Mouse (Mus musculus) midbrain, embryonic 13.5 days (tissue): ENCODE measurements around the gene Dyrk3. TPM values are rescaled to one million over a fixed set of nuclear protein-coding genes. Genes with fewer than 3 reads are reported as not detected.

ENCODE experiments used
- ATAC-seq: fragments of 200-750 bp; cut with Nextera tagmentation; 2 replicates; pipeline ENCODE4 v1.8.0; 2017; ENCODE audit warnings: mild to moderate bottlenecking, moderate TSS enrichment, moderate library complexity
- H3K27ac ChIP-seq: fragments of 300-500 bp; sonication (generic); 2 replicates; pipeline ENCODE4 v1.5.1; 2015; ENCODE audit warnings: inconsistent platforms, mild to moderate bottlenecking, moderate library complexity
- H3K27me3 ChIP-seq: fragments of 300-500 bp; sonication (generic); 2 replicates; pipeline ENCODE4 v1.6.1; 2015; ENCODE audit warnings: mild to moderate bottlenecking, inconsistent platforms
- H3K36me3 ChIP-seq: fragments of 300-500 bp; sonication (generic); 2 replicates; pipeline ENCODE4 v1.6.1; 2015; ENCODE audit warnings: mild to moderate bottlenecking, inconsistent platforms
- H3K4me1 ChIP-seq: fragments of 300-500 bp; sonication (generic); replicated peaks from 2 replicates; pipeline ENCODE4 v1.6.1; 2015; ENCODE audit warnings: inconsistent platforms
- H3K4me2 ChIP-seq: fragments of 300-500 bp; sonication (generic); replicated peaks from 2 replicates; pipeline ENCODE4 v1.6.1; 2015; ENCODE audit warnings: moderate library complexity, mild to moderate bottlenecking, inconsistent platforms
- H3K4me3 ChIP-seq: fragments of 300-500 bp; sonication (generic); replicated peaks from 2 replicates; pipeline ENCODE4 v1.5.1; 2015; ENCODE audit warnings: mild to moderate bottlenecking, inconsistent platforms
- H3K9ac ChIP-seq: fragments of 300-500 bp; sonication (generic); replicated peaks from 2 replicates; pipeline ENCODE4 v1.6.1; 2015; ENCODE audit warnings: mild to moderate bottlenecking, inconsistent platforms
- H3K9me3 ChIP-seq: fragments of 300-500 bp; sonication (generic); 2 replicates; pipeline ENCODE4 v1.6.1; 2016; ENCODE audit warnings: mild to moderate bottlenecking, inconsistent platforms
- WGBS: fragments of 180-500 bp; shearing (Covaris S2); methylation state at CpG from one replicate; pipeline ENCODE4 v1.1.7; 2015; 5-methylcytosine and 5-hydroxymethylcytosine counted together
- polyA plus RNA-seq: library from polyadenylated mRNA; unstranded; fragments of >200 nt; fragmentation: Nextera tagmentation; extraction: Ambion mirVana; gene quantifications from 2 replicates; pipeline ENCODE4 v1.2.1, GENCODE M21; 2015

Dyrk3 gene
- polyA plus RNA-seq, 1 experiment from 2014 or later, result 19.2 TPM

GRCm38 (mm10) chr1:131097700-131098094 lies 40.4 kb downstream of the Dyrk3 start, which contains the start of gene Mapkapk2:
TSS of gene Mapkapk2 (minus strand) at chr1:131097826.
- ATAC-seq, result peak; percentile 96
- Histone ChIP-seq H3K36me3 (no peaks in the 10 kb centered on the region), H3K9ac (peak within 1 kb of the TSS; percentile 95), H3K4me1 (peaks cover 42% of the 10 kb centered on the region), H3K27me3 (no peaks in the 10 kb centered on the region), H3K9me3 (no peaks in the 10 kb centered on the region), H3K27ac (peak within 1 kb of the TSS; percentile 85), H3K4me3 (peak within 1 kb of the TSS; percentile 93), H3K4me2 (peak within 1 kb of the TSS; percentile 74)
- 0% methylated on average over 31 of the region's 32 CpGs for WGBS

- peak overlapping the region; percentile 95 for H3K9ac ChIP-seq
- H3K36me3 ChIP-seq, result no peaks in the 10 kb centered on the region
- H3K9me3 ChIP-seq, result no peaks in the 10 kb centered on the region
- ATAC-seq, result peak; percentile 62
- peak overlapping the region; percentile 93 for H3K4me3 ChIP-seq
- peaks cover 48% of the 10 kb centered on the region for H3K4me1 ChIP-seq
- H3K27me3 ChIP-seq, result no peaks in the 10 kb centered on the region
- H3K27ac ChIP-seq, result peak overlapping the region; percentile 85
- peak overlapping the region; percentile 74 for H3K4me2 ChIP-seq
- under 1% methylated on average over 68 of the region's 98 CpGs for WGBS
Measured at GRCm38 (mm10) chr1:131096803-131097699, 41.1 kb downstream of the Dyrk3 start.

GRCm38 (mm10) chr1:131096132-131096695 lies 41.9 kb downstream of the Dyrk3 start:
- H3K27ac ChIP-seq, result peak overlapping the region; percentile 85
- H3K27me3 ChIP-seq, result no peaks in the 10 kb centered on the region
- no peaks in the 10 kb centered on the region for H3K9me3 ChIP-seq
- H3K4me2 ChIP-seq, result peak overlapping the region; percentile 74
- H3K4me3 ChIP-seq, result peak overlapping the region; percentile 93
- ATAC-seq, result no peak
- H3K4me1 ChIP-seq, result peaks cover 55% of the 10 kb centered on the region
- peak overlapping the region; percentile 95 for H3K9ac ChIP-seq
- 19% methylated on average over 9 of the region's 9 CpGs for whole genome bisulfite sequencing
- no peaks in the 10 kb centered on the region for H3K36me3 ChIP-seq

GRCm38 (mm10) chr1:131095574-131095973 lies 42.6 kb downstream of the Dyrk3 start:
- H3K4me1 ChIP-seq, result peaks cover 61% of the 10 kb centered on the region
- H3K27ac ChIP-seq, result peak overlapping the region; percentile 51; the same call in 1 of the 2 replicates
- 10% methylated on average over 8 of the region's 8 CpGs for WGBS
- H3K4me3 ChIP-seq, result peak overlapping the region; percentile 93
- H3K36me3 ChIP-seq, result no peaks in the 10 kb centered on the region
- peak overlapping the region; percentile 74 for H3K4me2 ChIP-seq
- H3K9me3 ChIP-seq, result no peaks in the 10 kb centered on the region
- no peaks in the 10 kb centered on the region for H3K27me3 ChIP-seq
- peak; percentile 2; the same call in 1 of the 2 replicates for ATAC-seq
- peak overlapping the region; percentile 95; the same call in 1 of the 2 replicates for H3K9ac ChIP-seq

GRCm38 (mm10) chr1:131093889-131094288 lies 44.3 kb downstream of the Dyrk3 start:
- no peak overlapping the region for H3K27ac ChIP-seq
- no peak overlapping the region for H3K4me3 ChIP-seq
- WGBS, result 82% methylated on average over 8 of the region's 8 CpGs
- peaks cover 78% of the 10 kb centered on the region for H3K4me1 ChIP-seq
- no peaks in the 10 kb centered on the region for H3K36me3 ChIP-seq
- no peak overlapping the region for H3K9ac ChIP-seq
- H3K27me3 ChIP-seq, result no peaks in the 10 kb centered on the region
- H3K4me2 ChIP-seq, result peak overlapping the region; percentile 74; the same call in 1 of the 2 replicates
- no peaks in the 10 kb centered on the region for H3K9me3 ChIP-seq
- no peak for ATAC-seq

GRCm38 (mm10) chr1:131092846-131093245 lies 45.3 kb downstream of the Dyrk3 start:
- Histone ChIP-seq H3K27ac (no peak overlapping the region), H3K4me3 (no peak overlapping the region), H3K27me3 (no peaks in the 10 kb centered on the region), H3K9ac (no peak overlapping the region), H3K36me3 (no peaks in the 10 kb centered on the region), H3K4me1 (peaks cover 84% of the 10 kb centered on the region), H3K4me2 (no peak overlapping the region), H3K9me3 (no peaks in the 10 kb centered on the region)
- WGBS, result 94% methylated on average over 3 of the region's 3 CpGs
- no peak for ATAC-seq

GRCm38 (mm10) chr1:131092173-131092572 lies 46.0 kb downstream of the Dyrk3 start:
- peaks cover 91% of the 10 kb centered on the region for H3K4me1 ChIP-seq
- no peaks in the 10 kb centered on the region for H3K27me3 ChIP-seq
- no peaks in the 10 kb centered on the region for H3K36me3 ChIP-seq
- no peak for ATAC-seq
- H3K4me3 ChIP-seq, result no peak overlapping the region
- H3K4me2 ChIP-seq, result no peak overlapping the region
- H3K9ac ChIP-seq, result no peak overlapping the region
- no peaks in the 10 kb centered on the region for H3K9me3 ChIP-seq
- WGBS, result 85% methylated on average over 3 of the region's 3 CpGs
- no peak overlapping the region for H3K27ac ChIP-seq

- WGBS, result 90% methylated on average over 3 of the region's 3 CpGs
- Histone ChIP-seq H3K27ac (no peak overlapping the region), H3K4me2 (no peak overlapping the region), H3K9me3 (no peaks in the 10 kb centered on the region), H3K4me3 (no peak overlapping the region), H3K36me3 (no peaks in the 10 kb centered on the region), H3K27me3 (no peaks in the 10 kb centered on the region), H3K9ac (no peak overlapping the region), H3K4me1 (peaks cover 98% of the 10 kb centered on the region)
- no peak for ATAC-seq
Measured at GRCm38 (mm10) chr1:131091481-131091880, 46.7 kb downstream of the Dyrk3 start.

GRCm38 (mm10) chr1:131090877-131091276 lies 47.3 kb downstream of the Dyrk3 start:
- Histone ChIP-seq H3K9me3 (no peaks in the 10 kb centered on the region), H3K4me1 (peaks cover 98% of the 10 kb centered on the region), H3K27me3 (no peaks in the 10 kb centered on the region), H3K4me3 (no peak overlapping the region), H3K9ac (no peak overlapping the region), H3K27ac (no peak overlapping the region), H3K36me3 (no peaks in the 10 kb centered on the region), H3K4me2 (no peak overlapping the region)
- WGBS, result 77% methylated on average over 4 of the region's 4 CpGs
- ATAC-seq, result no peak

- ATAC-seq, result no peak
Measured at GRCm38 (mm10) chr1:131090261-131090660, 47.9 kb downstream of the Dyrk3 start.

GRCm38 (mm10) chr1:131089525-131090127 lies 48.5 kb downstream of the Dyrk3 start:
- Histone ChIP-seq H3K27me3 (no peaks in the 10 kb centered on the region), H3K9me3 (no peaks in the 10 kb centered on the region), H3K4me3 (no peak overlapping the region), H3K4me1 (peaks cover 98% of the 10 kb centered on the region), H3K9ac (no peak overlapping the region), H3K36me3 (no peaks in the 10 kb centered on the region), H3K4me2 (no peak overlapping the region), H3K27ac (no peak overlapping the region)
- WGBS, result 86% methylated on average over 2 of the region's 2 CpGs
- no peak for ATAC-seq

More at GRCm38 (mm10) chr1:131090261-131090660, 47.9 kb downstream of the Dyrk3 start:
- Histone ChIP-seq H3K4me1 (peaks cover 98% of the 10 kb centered on the region), H3K9ac (no peak overlapping the region), H3K9me3 (no peaks in the 10 kb centered on the region), H3K4me2 (no peak overlapping the region), H3K27ac (no peak overlapping the region), H3K27me3 (no peaks in the 10 kb centered on the region), H3K36me3 (no peaks in the 10 kb centered on the region), H3K4me3 (no peak overlapping the region)
- WGBS, result 92% methylated on average over 5 of the region's 5 CpGs

GRCm38 (mm10) chr1:131088547-131088946 lies 49.6 kb downstream of the Dyrk3 start:
- 37% methylated on average over 11 of the region's 11 CpGs for WGBS
- Histone ChIP-seq H3K27ac (peak overlapping the region; percentile 25; the same call in 1 of the 2 replicates), H3K36me3 (no peaks in the 10 kb centered on the region), H3K9me3 (no peaks in the 10 kb centered on the region), H3K4me1 (peaks cover 98% of the 10 kb centered on the region), H3K9ac (no peak overlapping the region), H3K27me3 (no peaks in the 10 kb centered on the region), H3K4me2 (peak overlapping the region; percentile 19), H3K4me3 (no peak overlapping the region)
- no peak for ATAC-seq
